Mouse (Mus musculus) cerebellum, adult 2 months (tissue): ENCODE measurements around the gene Csnk2b.

Source experiments
- CTCF ChIP-seq: fragments of 200-500 bp; IDR thresholded peaks from 2 replicates; pipeline ENCODE4 v1.5.1; 2011; ENCODE audit warnings: low read depth, mild to moderate bottlenecking, control low read depth, low read length, moderate library complexity, borderline replicate concordance; ENCODE audit not compliant: insufficient read depth
- POLR2A ChIP-seq: fragments of 200-500 bp; IDR thresholded peaks from 2 replicates; pipeline ENCODE4 v1.6.1; 2011; ENCODE audit warnings: low read length, control low read depth, borderline replicate concordance; ENCODE audit not compliant: insufficient read depth

- TF ChIP-seq CTCF, result no peak
- no peak for TF ChIP-seq POLR2A
These were observed 18.7 kb upstream of the Csnk2b start for GRCm38 (mm10) chr17:35140490-35140996.
